Mouse (Mus musculus) erythroblast, adult 5-6 weeks (primary cell): ENCODE results near the gene Pdia5. TPM values are rescaled to one million over a fixed set of nuclear protein-coding genes. Genes with fewer than 3 reads are reported as not detected.

Experiments used
- ATAC-seq: replicated peaks from 2 replicates; pipeline ENCODE4 v1.8.0; 2016; ENCODE audit warnings: moderate number of reproducible peaks, mild to moderate bottlenecking, moderate TSS enrichment, inconsistent platforms; ENCODE audit not compliant: poor library complexity, low FRiP score, severe bottlenecking
- total RNA-seq, 2 experiments: library from RNA; stranded (forward) in 1 of 2; stranded (reverse) in 1 of 2; fragments of 150-400 nt in 1 of 2; fragments of 200-764, 138-1000 nt in 1 of 2; gene quantifications; 2 replicates each; pipeline versions ENCODE4 v1.2.3 to v1.2.4; 2015 to 2017; ENCODE audit warnings: low replicate concordance in 2 of 2

The Pdia5 gene
- total RNA-seq (2015; ENCODE audit: low replicate concordance): 4.0 and 6.3 TPM in 2 replicates
- 1.2 TPM in 1 of 2 replicates, not detected in the other for total RNA-seq (2017; ENCODE audit: low replicate concordance)

- no peak for ATAC-seq
Measured at GRCm38 (mm10) chr16:35490231-35491070, at the start of gene Pdia5. Pdia5 (minus strand) TSS chr16:35490873.

- ATAC-seq: no peak
Measured at GRCm38 (mm10) chr16:35539041-35539440, 48.4 kb upstream of the Pdia5 start.

- no peak for ATAC-seq
Measured at GRCm38 (mm10) chr16:35537651-35538050, 47.0 kb upstream of the Pdia5 start.

- no peak for ATAC-seq
Measured at GRCm38 (mm10) chr16:35534630-35535029, 44.0 kb upstream of the Pdia5 start.

- no peak for ATAC-seq
Measured at GRCm38 (mm10) chr16:35524200-35524599, 33.5 kb upstream of the Pdia5 start.

GRCm38 (mm10) chr16:35519245-35519644 is 28.6 kb upstream of the Pdia5 start:
- no peak for ATAC-seq

GRCm38 (mm10) chr16:35517976-35518951 is 27.6 kb upstream of the Pdia5 start:
- ATAC-seq: no peak

DNA sequence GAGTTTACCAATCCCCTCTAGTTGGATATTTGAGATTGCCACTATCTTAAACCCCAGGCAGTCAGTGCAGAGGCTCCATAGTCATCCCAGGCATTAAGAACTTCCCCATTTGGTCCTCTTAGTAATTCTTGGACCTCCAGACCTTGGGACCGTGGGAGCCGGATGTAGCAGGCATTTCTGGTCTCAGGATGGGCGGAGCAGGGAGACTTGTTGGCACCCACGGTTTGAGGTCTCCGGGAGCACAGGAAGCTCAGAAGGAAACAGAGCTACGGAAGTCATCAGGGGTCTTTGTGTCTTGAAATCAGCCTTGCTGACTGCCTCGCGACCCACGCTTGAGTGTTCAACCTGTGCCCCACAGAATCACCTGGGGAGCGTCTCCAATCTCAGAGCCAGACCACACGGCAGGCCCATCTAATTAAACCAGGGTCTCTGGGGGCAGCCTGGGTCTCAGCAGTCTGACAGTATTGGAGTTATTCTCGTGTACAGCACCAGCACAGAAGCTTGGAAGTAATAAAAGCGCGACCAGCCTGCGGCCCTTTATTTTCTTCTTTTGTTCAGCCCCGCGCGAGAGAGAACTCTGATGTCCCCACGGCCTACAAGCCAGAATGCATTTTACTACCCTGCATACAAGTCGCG is 25.4 kb upstream of the Pdia5 start:
- ATAC-seq: no peak

DNA sequence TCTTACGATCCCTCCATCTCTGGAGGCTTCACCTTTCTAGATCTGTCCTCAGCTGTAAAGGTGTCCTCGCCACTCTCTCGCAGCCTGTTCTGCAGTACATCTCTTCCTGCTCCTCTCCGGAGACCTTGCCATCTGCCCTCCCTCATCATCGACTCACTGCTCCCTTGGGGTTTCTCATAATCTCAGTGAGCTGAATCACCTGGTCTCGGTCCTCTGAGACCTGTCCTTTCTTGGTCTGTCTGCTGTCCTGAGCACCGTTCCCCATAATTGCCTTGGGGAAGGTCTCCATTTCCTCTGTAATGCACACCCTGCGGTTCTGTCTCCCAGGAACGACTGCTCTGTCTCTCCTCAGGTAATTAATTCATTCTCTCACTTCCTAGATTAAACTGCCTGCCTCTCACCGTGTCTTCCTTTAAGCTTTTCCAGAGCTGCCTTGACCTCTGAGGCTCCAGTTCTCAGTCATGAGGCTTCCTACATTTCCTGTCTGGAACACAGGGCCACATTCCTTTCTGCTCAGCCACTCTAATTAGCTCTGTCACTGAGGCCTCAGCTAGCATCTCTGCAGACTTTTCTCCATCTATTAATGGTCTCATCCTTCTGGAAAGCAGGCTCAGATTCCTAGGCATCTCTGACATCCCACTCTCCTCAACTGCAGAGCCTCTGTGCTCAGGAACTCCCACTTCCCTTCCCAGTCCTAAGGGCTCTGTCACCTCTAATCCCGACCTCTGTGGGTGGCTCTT is 18.8 kb upstream of the Pdia5 start:
- ATAC-seq: no peak

DNA sequence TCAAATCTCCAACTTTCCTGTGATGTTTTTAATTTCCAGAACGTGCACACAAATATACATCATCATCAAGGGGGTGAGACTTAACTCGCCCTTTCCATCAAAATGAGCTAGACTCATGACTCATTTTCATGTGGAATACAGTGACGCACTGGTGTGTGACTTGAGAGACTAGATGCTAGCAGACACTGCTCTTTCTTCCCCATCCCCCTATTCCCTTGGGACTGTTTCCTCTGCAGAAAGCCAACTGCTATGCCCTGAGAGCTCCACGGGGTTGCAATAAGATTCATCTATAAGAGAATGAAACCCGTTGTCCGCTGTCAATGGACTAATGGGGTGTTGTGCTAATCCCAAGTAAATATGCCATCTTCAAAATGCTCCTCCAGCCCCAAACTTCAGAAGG is 17.9 kb upstream of the Pdia5 start:
- ATAC-seq: no peak

DNA sequence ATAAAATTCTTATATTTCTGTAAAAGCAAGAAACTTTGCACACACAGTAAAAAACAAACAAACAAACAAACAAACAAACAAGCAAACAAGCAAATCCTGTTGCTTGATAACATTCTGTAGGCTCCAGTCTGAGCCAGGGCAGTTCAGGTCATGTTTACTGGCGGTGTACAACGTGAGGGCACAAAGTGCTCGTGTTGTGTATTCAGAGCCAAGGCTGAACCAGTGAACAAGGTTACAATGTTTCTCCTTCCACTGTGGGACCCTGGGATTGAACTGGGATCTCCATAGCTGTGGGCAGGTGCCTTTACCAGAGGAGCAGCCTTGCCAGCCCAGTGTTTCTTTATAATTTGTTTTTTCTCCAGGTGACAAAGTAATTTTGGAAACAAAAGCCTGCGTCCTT is 15.1 kb upstream of the Pdia5 start:
- no peak for ATAC-seq

GRCm38 (mm10) chr16:35504266-35504665 is 13.6 kb upstream of the Pdia5 start:
- ATAC-seq: no peak

DNA sequence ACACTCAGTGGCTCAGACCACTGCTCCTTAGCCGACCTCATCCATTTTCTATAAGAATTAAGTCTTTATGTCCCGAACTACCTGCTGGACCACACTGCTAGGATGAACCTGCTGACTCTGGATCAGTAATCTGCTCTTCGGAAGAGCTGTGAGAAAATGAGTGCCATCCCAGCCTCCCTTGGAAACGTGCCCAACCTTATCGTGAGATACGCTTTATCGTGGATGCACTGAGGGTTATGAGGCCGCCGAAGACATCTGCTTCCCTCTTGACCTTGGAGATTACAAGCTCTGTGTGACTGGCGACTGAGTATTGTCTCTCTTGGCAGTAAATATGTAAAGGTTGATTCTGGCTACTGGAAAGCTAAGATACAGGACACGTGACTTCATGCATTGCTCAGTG is 11.8 kb upstream of the Pdia5 start:
- ATAC-seq: no peak

DNA sequence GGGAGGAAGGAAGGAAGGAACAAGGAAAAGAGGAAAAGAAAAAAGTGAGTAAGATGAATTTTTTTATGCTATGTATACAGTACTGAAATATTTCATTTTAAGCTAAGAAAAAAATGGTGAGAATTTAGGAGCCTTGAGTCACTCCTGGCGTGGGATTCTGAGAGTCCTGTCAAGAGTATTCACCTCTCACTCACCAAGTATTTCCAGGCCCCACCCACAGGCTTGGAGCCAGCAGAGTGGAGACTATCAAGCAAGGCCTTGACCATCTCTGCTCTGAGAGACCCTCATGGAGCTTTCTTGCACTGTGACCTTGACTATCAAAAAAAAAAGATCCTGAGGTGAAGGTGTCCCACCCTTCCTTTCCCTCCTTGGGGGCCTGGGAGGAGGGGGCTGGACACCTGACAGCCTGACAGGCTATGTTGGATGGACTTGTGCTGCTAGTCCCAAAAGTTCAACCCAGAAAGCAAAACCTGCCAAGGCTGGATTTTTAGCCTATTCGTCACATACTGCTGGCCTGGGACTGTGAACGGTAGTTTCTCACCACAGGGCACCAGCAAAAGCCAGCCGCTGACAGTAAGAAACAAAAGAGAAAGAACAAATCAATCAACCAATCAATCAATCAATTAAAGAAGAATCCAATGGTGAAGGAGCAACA is 10.6 kb upstream of the Pdia5 start:
- no peak for ATAC-seq

GRCm38 (mm10) chr16:35500342-35500741 is 9.7 kb upstream of the Pdia5 start:
- ATAC-seq: no peak

DNA sequence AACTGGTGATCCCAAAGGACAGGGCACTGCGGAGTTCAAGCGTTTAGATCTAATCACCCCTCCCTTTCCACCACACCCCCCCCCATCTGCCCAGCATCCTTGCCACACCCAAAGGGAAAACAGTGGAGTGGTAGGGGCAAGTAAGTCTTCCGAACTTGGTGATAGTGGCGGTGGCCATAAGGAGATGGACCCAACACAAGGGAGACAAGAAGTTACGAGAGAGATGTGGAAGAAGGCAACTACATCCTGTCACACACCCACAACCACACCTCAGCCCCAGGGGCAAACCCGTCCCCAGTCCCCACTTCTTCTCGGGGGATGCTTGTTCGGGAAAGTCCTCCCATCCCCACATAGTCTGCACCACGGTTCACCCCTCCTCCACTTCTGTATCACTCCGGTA is 880 bp downstream of the Pdia5 start:
- ATAC-seq: no peak

DNA sequence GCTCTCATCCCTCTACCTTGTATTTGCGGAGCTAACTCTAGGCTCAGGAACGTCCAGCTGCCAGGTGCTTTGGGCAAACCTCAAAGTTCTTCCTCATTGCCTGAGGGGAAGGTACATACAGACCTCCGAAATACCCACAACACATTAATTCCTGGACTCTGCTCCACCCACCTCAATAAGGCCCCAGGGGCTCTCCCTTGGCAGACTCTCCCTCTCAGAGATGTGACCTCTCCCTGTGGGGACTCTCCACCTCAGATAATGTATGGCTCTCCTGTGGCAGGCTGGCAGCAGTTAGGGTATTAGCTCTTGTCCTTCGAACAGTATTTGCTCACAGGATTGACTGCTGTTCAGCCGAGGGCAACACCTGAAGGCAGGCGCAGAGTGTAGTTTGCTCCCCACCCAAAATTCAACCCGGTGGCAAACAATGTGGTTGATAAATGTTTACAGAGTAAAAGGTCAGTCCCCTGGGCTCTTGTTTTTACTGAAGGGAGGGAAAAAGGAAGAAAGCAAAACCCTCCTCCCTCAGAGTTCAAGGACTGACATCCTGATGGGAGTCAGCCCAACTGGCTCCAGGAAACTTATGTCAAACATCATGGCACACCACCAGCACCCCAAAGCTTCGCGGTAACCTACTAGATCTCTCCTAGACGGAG is 1.5 kb downstream of the Pdia5 start:
- ATAC-seq: no peak

DNA sequence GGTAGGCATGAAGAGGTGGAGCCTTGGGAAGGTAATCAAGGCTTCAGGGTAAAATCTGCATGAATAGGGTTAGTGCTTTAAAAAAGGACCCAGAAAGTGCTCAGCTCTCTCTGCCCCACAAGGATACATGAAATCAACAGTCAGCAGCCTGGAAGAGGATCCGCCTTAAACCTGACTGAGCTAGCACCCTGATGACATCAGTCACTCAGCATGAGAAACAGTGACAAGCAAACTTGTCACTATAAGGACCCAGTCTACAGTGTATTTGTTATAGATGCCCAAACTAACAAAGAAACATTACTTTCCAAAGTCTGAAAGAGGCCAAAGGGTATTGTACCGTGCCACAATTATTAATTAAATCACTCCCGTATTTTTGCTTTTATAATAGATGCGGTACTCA is 2.9 kb downstream of the Pdia5 start:
- no peak for ATAC-seq
